Mouse (Mus musculus) liver, embryonic 13.5 days (tissue): ENCODE data around the gene Pip5k1a. TPM values are rescaled to one million over a fixed set of nuclear protein-coding genes. Genes with fewer than 3 reads are reported as not detected.

Experiments
- ATAC-seq: fragments of 200-750 bp; cut with Nextera tagmentation; 2 replicates; pipeline ENCODE4 v1.8.0; 2017; ENCODE audit warnings: low read depth, mild to moderate bottlenecking, moderate number of reproducible peaks, moderate library complexity
- DNase-seq: peaks from one replicate; pipeline ENCODE4 v3.0.0; 2022
- H3K27ac ChIP-seq: fragments of 300-500 bp; sonication (generic); 2 replicates; pipeline ENCODE4 v1.5.1; 2015; ENCODE audit warnings: moderate library complexity, mild to moderate bottlenecking, inconsistent platforms
- H3K27me3 ChIP-seq: fragments of 300-500 bp; sonication (generic); 2 replicates; pipeline ENCODE4 v1.6.1; 2015; ENCODE audit warnings: mild to moderate bottlenecking, inconsistent platforms
- H3K36me3 ChIP-seq: fragments of 300-500 bp; sonication (generic); 2 replicates; pipeline ENCODE4 v1.6.1; 2015; ENCODE audit warnings: mild to moderate bottlenecking, inconsistent platforms
- H3K4me1 ChIP-seq: fragments of 300-500 bp; sonication (generic); replicated peaks from 2 replicates; pipeline ENCODE4 v1.6.1; 2015; ENCODE audit warnings: inconsistent platforms
- H3K4me2 ChIP-seq: fragments of 300-500 bp; sonication (generic); 2 replicates; pipeline ENCODE4 v1.6.1; 2015; ENCODE audit warnings: inconsistent platforms, mild to moderate bottlenecking, moderate library complexity
- H3K4me3 ChIP-seq: fragments of 300-500 bp; sonication (generic); replicated peaks from 2 replicates; pipeline ENCODE4 v1.5.1; 2015; ENCODE audit warnings: mild to moderate bottlenecking, inconsistent platforms
- H3K9ac ChIP-seq: fragments of 300-500 bp; sonication (generic); 2 replicates; pipeline ENCODE4 v1.6.1; 2015; ENCODE audit warnings: mild to moderate bottlenecking, inconsistent platforms
- H3K9me3 ChIP-seq: fragments of 300-500 bp; sonication (generic); replicated peaks from 2 replicates; pipeline ENCODE4 v1.6.1; 2016; ENCODE audit warnings: inconsistent platforms
- WGBS: fragments of 180-500 bp; shearing (Covaris S2); methylation state at CpG from one replicate; pipeline ENCODE4 v1.1.7; 2015; ENCODE audit not compliant: insufficient replicate concordance; 5-methylcytosine and 5-hydroxymethylcytosine counted together
- polyA plus RNA-seq: library from polyadenylated mRNA; unstranded; fragments of >200 nt; fragmentation: Nextera tagmentation; extraction: Ambion mirVana; gene quantifications from 2 replicates; pipeline ENCODE4 v1.2.1, GENCODE M21; 2015

Pip5k1a gene
- 9.6 and 10.3 TPM in 2 replicates for polyA plus RNA-seq

- Histone ChIP-seq H3K9me3 (no peaks in the 10 kb centered on the region), H3K4me2 (peak within 1 kb of the TSS; percentile 87), H3K36me3 (peaks cover 16% of the 10 kb centered on the region), H3K4me1 (peaks cover 61% of the 10 kb centered on the region), H3K9ac (peak within 1 kb of the TSS; percentile 96), H3K4me3 (peak within 1 kb of the TSS; percentile 93), H3K27ac (peak within 1 kb of the TSS; percentile 90), H3K27me3 (no peaks in the 10 kb centered on the region)
- ATAC-seq (peak; percentile 82), DNase-seq (peak; percentile 95)
- WGBS = under 1% methylated on average over 51 of the region's 51 CpGs
These were observed at the start of gene Pip5k1a for GRCm38 (mm10) chr3:95106338-95107117. Gene Pip5k1a (minus strand): TSS chr3:95106930.

- Histone ChIP-seq H3K4me1 (no peaks in the 10 kb centered on the region), H3K9ac (no peak overlapping the region), H3K4me3 (no peak overlapping the region), H3K36me3 (no peaks in the 10 kb centered on the region), H3K27me3 (peaks cover 2% of the 10 kb centered on the region), H3K4me2 (no peak overlapping the region), H3K27ac (no peak overlapping the region), H3K9me3 (no peaks in the 10 kb centered on the region)
- ATAC-seq = 0 out of 2 replicates have a peak, but pooled peaks have one; percentile 36
- peak; percentile 51 for DNase-seq
- WGBS = 31% methylated on average over 4 of the region's 4 CpGs
These were observed 47.1 kb upstream of the Pip5k1a start for GRCm38 (mm10) chr3:95153874-95154273.

- H3K4me2 ChIP-seq = no peak overlapping the region
- no peak overlapping the region for H3K9ac ChIP-seq
- DNase-seq (no peak), ATAC-seq (no peak)
- 54% methylated on average over 3 of the region's 3 CpGs for WGBS
- no peaks in the 10 kb centered on the region for H3K27me3 ChIP-seq
- no peaks in the 10 kb centered on the region for H3K9me3 ChIP-seq
- H3K4me1 ChIP-seq = no peaks in the 10 kb centered on the region
- no peaks in the 10 kb centered on the region for H3K36me3 ChIP-seq
- no peak overlapping the region for H3K27ac ChIP-seq
- H3K4me3 ChIP-seq = no peak overlapping the region
These were observed 41.2 kb upstream of the Pip5k1a start for GRCm38 (mm10) chr3:95147924-95148323.

GRCm38 (mm10) chr3:95142617-95143011 is 35.9 kb upstream of the Pip5k1a start:
- WGBS = 9% methylated on average over 5 of the region's 5 CpGs
- peak overlapping the region; percentile 47 for H3K4me2 ChIP-seq
- DNase-seq (peak; percentile 73), ATAC-seq (peak; percentile 72)
- H3K9me3 ChIP-seq = no peaks in the 10 kb centered on the region
- H3K36me3 ChIP-seq = peaks cover 17% of the 10 kb centered on the region
- no peaks in the 10 kb centered on the region for H3K27me3 ChIP-seq
- peak overlapping the region; percentile 27; the same call in 1 of the 2 replicates for H3K4me3 ChIP-seq
- H3K4me1 ChIP-seq = peaks cover 24% of the 10 kb centered on the region
- no peak overlapping the region for H3K27ac ChIP-seq
- H3K9ac ChIP-seq = no peak overlapping the region

- ATAC-seq = peak; percentile 74
- WGBS = 47% methylated on average over 10 of the region's 10 CpGs
- Histone ChIP-seq H3K27ac (peak within 1 kb of the TSS; percentile 40), H3K4me3 (peak within 1 kb of the TSS; percentile 27), H3K27me3 (no peaks in the 10 kb centered on the region), H3K9ac (peak within 1 kb of the TSS; percentile 26; the same call in 1 of the 2 replicates), H3K4me1 (peaks cover 24% of the 10 kb centered on the region), H3K4me2 (peak within 1 kb of the TSS; percentile 47), H3K36me3 (peaks cover 17% of the 10 kb centered on the region), H3K9me3 (no peaks in the 10 kb centered on the region)
- DNase-seq = peak; percentile 22
These were observed 35.4 kb upstream of the Pip5k1a start, which contains the start of gene Tnfaip8l2 for GRCm38 (mm10) chr3:95141952-95142616. Gene Tnfaip8l2 (minus strand): TSS chr3:95142360.

- Histone ChIP-seq H3K9ac (no peak overlapping the region), H3K4me1 (peaks cover 29% of the 10 kb centered on the region), H3K27me3 (no peaks in the 10 kb centered on the region), H3K27ac (peak overlapping the region; percentile 40), H3K4me3 (peak overlapping the region; percentile 27), H3K36me3 (peaks cover 17% of the 10 kb centered on the region), H3K9me3 (no peaks in the 10 kb centered on the region), H3K4me2 (peak overlapping the region; percentile 47)
- ATAC-seq (no peak; the same call in 1 of the 2 replicates), DNase-seq (no peak)
- 42% methylated on average over 9 of the region's 9 CpGs for WGBS
These were observed 34.7 kb upstream of the Pip5k1a start for GRCm38 (mm10) chr3:95141474-95141873.

- peak overlapping the region; percentile 40 for H3K27ac ChIP-seq
- no peaks in the 10 kb centered on the region for H3K9me3 ChIP-seq
- H3K4me3 ChIP-seq = 0 out of 2 replicates have a peak overlapping the region, but pooled peaks have one; percentile 27
- peaks cover 17% of the 10 kb centered on the region for H3K36me3 ChIP-seq
- peak overlapping the region; percentile 34; the same call in 1 of the 2 replicates for H3K4me2 ChIP-seq
- no peak overlapping the region for H3K9ac ChIP-seq
- peaks cover 35% of the 10 kb centered on the region for H3K4me1 ChIP-seq
- no peaks in the 10 kb centered on the region for H3K27me3 ChIP-seq
- WGBS = 87% methylated on average over 6 of the region's 6 CpGs
- no peak for ATAC-seq
- DNase-seq = no peak
These were observed 34.1 kb upstream of the Pip5k1a start for GRCm38 (mm10) chr3:95140795-95141194.

GRCm38 (mm10) chr3:95140289-95140595 is 33.5 kb upstream of the Pip5k1a start:
- Histone ChIP-seq H3K9ac (no peak overlapping the region), H3K27me3 (no peaks in the 10 kb centered on the region), H3K36me3 (peaks cover 17% of the 10 kb centered on the region), H3K9me3 (no peaks in the 10 kb centered on the region), H3K27ac (peak overlapping the region; percentile 18; the same call in 1 of the 2 replicates), H3K4me1 (peaks cover 41% of the 10 kb centered on the region), H3K4me3 (no peak overlapping the region), H3K4me2 (peak overlapping the region; percentile 34; the same call in 1 of the 2 replicates)
- WGBS = 65% methylated on average over 18 of the region's 18 CpGs
- DNase-seq = no peak
- no peak for ATAC-seq

- Histone ChIP-seq H3K9me3 (no peaks in the 10 kb centered on the region), H3K4me2 (peak overlapping the region; percentile 34)
- no peak for DNase-seq
These were observed 33.0 kb upstream of the Pip5k1a start for GRCm38 (mm10) chr3:95139586-95140288.

GRCm38 (mm10) chr3:95136336-95136735 is 29.6 kb upstream of the Pip5k1a start:
- Histone ChIP-seq H3K9me3 (no peaks in the 10 kb centered on the region), H3K4me2 (peak overlapping the region; percentile 78)

More at GRCm38 (mm10) chr3:95139586-95140288, 33.0 kb upstream of the Pip5k1a start:
- no peak overlapping the region; the same call in 1 of the 2 replicates for H3K27ac ChIP-seq
- ATAC-seq = 0 out of 2 replicates have a peak, but pooled peaks have one; percentile 19
- H3K27me3 ChIP-seq = no peaks in the 10 kb centered on the region
- 58% methylated on average over 25 of the region's 25 CpGs for WGBS
- H3K4me3 ChIP-seq = no peak overlapping the region
- H3K4me1 ChIP-seq = peaks cover 46% of the 10 kb centered on the region
- peaks cover 17% of the 10 kb centered on the region for H3K36me3 ChIP-seq
- no peak overlapping the region for H3K9ac ChIP-seq

More at GRCm38 (mm10) chr3:95136336-95136735, 29.6 kb upstream of the Pip5k1a start:
- Histone ChIP-seq H3K4me3 (no peak overlapping the region), H3K9ac (no peak overlapping the region), H3K36me3 (peaks cover 23% of the 10 kb centered on the region), H3K4me1 (peaks cover 43% of the 10 kb centered on the region), H3K27me3 (no peaks in the 10 kb centered on the region), H3K27ac (peak overlapping the region; percentile 61)
- WGBS = 54% methylated on average over 3 of the region's 3 CpGs
- DNase-seq (no peak), ATAC-seq (no peak)
